Comparison of ENCODE assay signal across 8 mouse cellular contexts in the genomic region with DNA sequence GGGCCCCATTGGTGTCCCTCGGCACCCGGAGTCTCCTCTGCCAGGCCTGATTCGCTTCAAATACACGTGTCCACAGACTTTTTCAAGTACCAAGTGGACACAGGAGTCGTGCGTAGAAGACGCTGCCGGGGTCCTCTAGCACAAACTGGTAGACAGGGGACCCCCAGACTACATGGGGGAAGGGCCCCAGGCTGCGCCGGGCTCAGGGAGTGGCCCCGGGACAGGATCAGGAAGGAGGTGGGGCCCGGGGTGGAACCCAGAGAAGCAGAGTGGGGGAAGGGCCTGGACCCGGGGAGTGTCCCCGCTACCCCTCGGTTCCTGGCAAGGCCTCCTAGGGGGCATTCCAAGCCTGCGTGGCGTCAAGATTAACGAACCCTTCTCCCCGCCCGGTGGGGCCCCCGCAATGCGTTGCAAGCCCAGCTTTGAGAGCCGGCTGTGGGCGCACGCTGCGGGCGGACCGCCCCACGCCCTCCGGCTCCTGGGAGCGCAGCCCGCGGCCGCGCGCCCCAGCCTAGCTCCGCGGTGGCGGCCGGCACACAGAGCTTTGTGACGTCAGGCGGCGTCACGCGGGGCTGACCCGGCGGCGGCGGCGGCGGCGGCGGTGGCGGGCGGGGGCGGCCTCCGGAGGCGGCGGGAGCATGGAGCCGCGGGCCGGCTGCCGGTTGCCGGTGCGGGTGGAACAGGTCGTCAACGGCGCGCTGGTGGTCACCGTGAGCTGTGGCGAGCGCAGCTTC. TPM values are rescaled to one million over a fixed set of nuclear protein-coding genes. Genes with fewer than 3 reads are reported as not detected.
A peak's percentile ranks its signal among the peaks of the same experiment; 100 is the strongest.
DNase-seq lines count a peak whose midpoint lies in the region; ATAC-seq and TF ChIP-seq lines count a peak whose summit lies in the region.

Gene Pwwp2b (plus strand): TSS at position 602 of the 734 bp plus-strand sequence.

- peak within 1 kb of the TSS; percentile 58; the same call in 1 of the 2 replicates for H3K27ac ChIP-seq in hindbrain, postnatal 0 days

- TF ChIP-seq CTCF in hindbrain, postnatal 0 days (IDR thresholded peaks at IDR 0.05; ENCODE audit: low read depth) = no peak

- ATAC-seq in hindbrain, postnatal 0 days = peak; percentile 63

- H3K9ac ChIP-seq in hindbrain, postnatal 0 days (replicated peaks; ENCODE audit: low read length) = peak within 1 kb of the TSS; percentile 63

- no peaks in the 10 kb centered on the region for H3K27me3 ChIP-seq in hindbrain, postnatal 0 days (ENCODE audit: insufficient read depth, low read length)
- H3K27me3 ChIP-seq in megakaryocyte, embryonic 14.5 days (replicated peaks) = peaks cover 1% of the 10 kb centered on the region

- H3K4me3 ChIP-seq in hindbrain, postnatal 0 days (ENCODE audit: low read length) = peak within 1 kb of the TSS; percentile 62
- peak within 1 kb of the TSS; percentile 95 for H3K4me3 ChIP-seq in megakaryocyte, embryonic 14.5 days (replicated peaks)

- peaks cover 27% of the 10 kb centered on the region; the same call in 1 of the 2 replicates for H3K4me1 ChIP-seq in hindbrain, postnatal 0 days (ENCODE audit: insufficient read depth, low read length)
- peaks cover 67% of the 10 kb centered on the region for H3K4me1 ChIP-seq in megakaryocyte, embryonic 14.5 days

- H3K36me3 ChIP-seq in hindbrain, postnatal 0 days (ENCODE audit: insufficient read depth, low read length) = no peaks in the 10 kb centered on the region
- peaks cover 33% of the 10 kb centered on the region for H3K36me3 ChIP-seq in megakaryocyte, embryonic 14.5 days (replicated peaks; ENCODE audit: low read length)

- H3K9me3 ChIP-seq in hindbrain, postnatal 0 days (ENCODE audit: low read length) = no peaks in the 10 kb centered on the region
- H3K9me3 ChIP-seq in megakaryocyte, embryonic 14.5 days = no peaks in the 10 kb centered on the region

- WGBS in hindbrain, postnatal 0 days = 0% methylated on average over 60 of the region's 72 CpGs

- peak; percentile 85 for DNase-seq in NIH3T3 (ENCODE audit: low read depth)
- peak; percentile 66 to 71 for DNase-seq in cerebellum, postnatal 14 days
- peak; percentile 82 for DNase-seq in gastrocnemius, postnatal 10 days
- peak; percentile 79 for DNase-seq in hindbrain, postnatal 0 days (ENCODE audit: low spot score)
- peak; percentile 41 to 64 for DNase-seq in left cerebral cortex, adult 8-10 months (ENCODE audit: low spot score in 2 of 2)
- peak; percentile 47 to 65 for DNase-seq in right cerebral cortex, adult 2 months (ENCODE audit: low spot score in 2 of 2)
- peak; percentile 82 for DNase-seq in urinary bladder, postnatal 25 days (ENCODE audit: low spot score)

- peak within 1 kb of the TSS; percentile 98 for H3K4me2 ChIP-seq in hindbrain, postnatal 0 days (ENCODE audit: low read depth, low read length)

RNA-seq across cellular contexts. Expression of gene Pwwp2b, which starts in this region (rescaled TPM):
- 1 to 10 TPM; 3.5 to 5.2 TPM for total RNA-seq in gastrocnemius, postnatal 10 days (2021)
- total RNA-seq in hindbrain, postnatal 0 days (2014; rRNA removed) = 6.6 and 6.7 TPM in 2 replicates
- polyA plus RNA-seq in hindbrain, postnatal 0 days (2015; fragmentation: Nextera tagmentation; extraction: Ambion mirVana) = 4.0 and 4.8 TPM in 2 replicates
- total RNA-seq in left cerebral cortex, adult 8-10 months (2022) = 10 to 100 TPM; 16.8 to 18.3 (median 17.7) TPM
- polyA plus RNA-seq in megakaryocyte, embryonic 14.5 days (2012; ENCODE audit: insufficient read depth, low replicate concordance) = 11.6 and 15.8 TPM in 2 replicates

Comparison
In these comparisons a context has a peak if more than half of its experiments do, and no peak if none do; other contexts are left out.
1. Peak in every context shown above with its lines: DNase-seq, ATAC-seq, H3K4me3 ChIP-seq and H3K27ac ChIP-seq.